Mouse (Mus musculus) ES-E14 (cell line): ENCODE measurements around the gene Vtn.

Experiments
- CHD2 ChIP-seq: IDR thresholded peaks from 2 replicates; pipeline ENCODE4 v1.6.1; 2014; ENCODE audit warnings: mild to moderate bottlenecking, low read depth, low read length, inconsistent platforms
- HCFC1 ChIP-seq: IDR thresholded peaks from 2 replicates; pipeline ENCODE4 v1.6.1; 2012; ENCODE audit warnings: low read length, inconsistent platforms, borderline replicate concordance; ENCODE audit not compliant: insufficient read depth
- MAFK ChIP-seq: IDR thresholded peaks from 2 replicates; pipeline ENCODE4 v1.6.1; 2014; ENCODE audit warnings: mild to moderate bottlenecking, low read depth, low read length, inconsistent platforms; ENCODE audit not compliant: insufficient read depth
- ZC3H11A ChIP-seq: IDR thresholded peaks from 2 replicates; pipeline ENCODE4 v1.6.1; 2012; ENCODE audit warnings: low read depth, mild to moderate bottlenecking, inconsistent platforms, low read length, borderline replicate concordance
- ZNF384 ChIP-seq: IDR thresholded peaks from 2 replicates; pipeline ENCODE4 v1.6.1; 2012; ENCODE audit warnings: low read depth, low read length, inconsistent platforms

DNA sequence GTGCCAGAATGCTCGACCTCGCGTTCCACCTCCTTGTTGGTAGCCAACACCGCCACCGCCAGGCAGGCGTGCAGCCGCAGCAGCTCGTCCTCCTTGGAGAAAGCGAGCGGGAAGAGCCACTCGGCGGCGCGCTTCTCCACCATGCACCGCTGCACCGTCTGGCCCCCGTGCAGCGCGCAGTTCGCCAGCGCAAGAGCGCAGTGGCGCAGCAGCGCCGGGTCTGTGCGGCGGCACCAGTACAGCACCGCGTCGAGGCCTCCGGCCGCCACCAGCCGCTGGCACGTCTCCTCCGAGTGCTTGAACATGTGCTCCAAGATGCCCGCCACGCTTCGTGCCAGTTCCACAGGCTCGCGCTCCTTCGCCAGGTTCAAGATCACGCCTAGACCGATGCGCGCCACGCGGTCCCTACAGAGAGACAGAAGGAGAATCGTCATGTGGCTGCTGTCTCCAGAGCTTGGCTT lies 8.1 kb upstream of the Vtn start:
- TF ChIP-seq ZC3H11A (no peak), HCFC1 (no peak), CHD2 (no peak), ZNF384 (no peak), MAFK (no peak)
